Mouse (Mus musculus): ENCODE data around the gene Lingo1.

- no peak for TF ChIP-seq CTCF (conservative IDR thresholded peaks at IDR 0.05; ENCODE audit: insufficient read depth, insufficient read length, low read depth, low read length)
- TF ChIP-seq POLR2A (IDR thresholded peaks at IDR 0.05; ENCODE audit: low read depth, low read length), result no peak
Observed at GRCm38 (mm10) chr9:56690679-56691078, 105.6 kb downstream of the Lingo1 start.
